Mouse (Mus musculus): ENCODE measurements around the gene Gm5798.
"Not testable (repeated sequence)": the region's sequence is repeated elsewhere in the genome, so short reads cannot be mapped to it uniquely, and the experiment has no call there.

The Gm5798 gene

GRCm38 (mm10) chr14:41348309-41348708 lies at the start of gene Gm5798:
TSS of gene Gm5798 (plus strand) at chr14:41348609.
- DNase-seq (ENCODE audit: low read depth, low spot score) = not testable (repeated sequence)

GRCm38 (mm10) chr14:41386279-41386678 lies 37.9 kb downstream of the Gm5798 start, which contains the start of gene Gm7945:
TSS of gene Gm7945 (minus strand) at chr14:41386379.
- DNase-seq (ENCODE audit: low read depth, low spot score) = not testable (repeated sequence)
